Mouse (Mus musculus) heart, postnatal 14 days (tissue): ENCODE results near the gene Adgrd1. TPM values are rescaled to one million over a fixed set of nuclear protein-coding genes. Genes with fewer than 3 reads are reported as not detected.

Experiments
- DNase-seq, 2 experiments: peaks; one replicate each; pipeline ENCODE4 v3.0.0; 2021 to 2022
- intact Hi-C: fragments of 180-260 bp; cut with DNase I; formaldehyde crosslinking; loops from one replicate; pipeline ENCODE4 v1.15.1; 2025
- total RNA-seq, 2 experiments: library from RNA; stranded (reverse); gene quantifications; 2 replicates each; pipeline ENCODE4 v1.2.3; 2021

Gene Adgrd1
- total RNA-seq, 2 experiments from 2014 or later = 6.7 to 7.3 TPM

GRCm38 (mm10) chr5:129236366-129236765 is 139.8 kb downstream of the Adgrd1 start:
- no peak for DNase-seq
- intact Hi-C loops = no loop called here

- intact Hi-C loops = no loop called here
- DNase-seq = no peak
These were observed 145.3 kb downstream of the Adgrd1 start for GRCm38 (mm10) chr5:129241865-129242264.

- intact Hi-C loops = no loop called here
These were observed 145.7 kb downstream of the Adgrd1 start for GRCm38 (mm10) chr5:129242265-129242664.

GRCm38 (mm10) chr5:129243120-129243519 is 146.6 kb downstream of the Adgrd1 start:
- intact Hi-C loops = no loop called here
- DNase-seq = no peak

More at GRCm38 (mm10) chr5:129242265-129242664, 145.7 kb downstream of the Adgrd1 start:
- no peak for DNase-seq

- intact Hi-C loops = no loop called here
- DNase-seq = no peak
These were observed 147.8 kb downstream of the Adgrd1 start for GRCm38 (mm10) chr5:129244392-129244791.

GRCm38 (mm10) chr5:129249080-129249479 is 152.5 kb downstream of the Adgrd1 start:
- intact Hi-C loops = no loop called here
- peak in 1 of 2 experiments; percentile 31 for DNase-seq

Other genes starting within 250 kb of the Adgrd1 start
- gene Rimbp2, start 143.3 kb upstream of the Adgrd1 start, total RNA-seq = not detected
- gene Stx2, start 88.2 kb upstream of the Adgrd1 start, total RNA-seq = 10 to 100 TPM; 16.0 to 18.8 TPM
- 100 to 1,000 TPM in 1 of 2 experiments, 10 to 100 TPM in 1; 85.2 to 106 TPM for gene Ran, start 76.7 kb upstream of the Adgrd1 start, total RNA-seq